Mouse (Mus musculus): ENCODE results near the gene Gm20388. TPM values are rescaled to one million over a fixed set of nuclear protein-coding genes. Genes with fewer than 3 reads are reported as not detected.

The Gm20388 gene
- polyA plus RNA-seq, 1 experiment, result 0.36 TPM

DNA sequence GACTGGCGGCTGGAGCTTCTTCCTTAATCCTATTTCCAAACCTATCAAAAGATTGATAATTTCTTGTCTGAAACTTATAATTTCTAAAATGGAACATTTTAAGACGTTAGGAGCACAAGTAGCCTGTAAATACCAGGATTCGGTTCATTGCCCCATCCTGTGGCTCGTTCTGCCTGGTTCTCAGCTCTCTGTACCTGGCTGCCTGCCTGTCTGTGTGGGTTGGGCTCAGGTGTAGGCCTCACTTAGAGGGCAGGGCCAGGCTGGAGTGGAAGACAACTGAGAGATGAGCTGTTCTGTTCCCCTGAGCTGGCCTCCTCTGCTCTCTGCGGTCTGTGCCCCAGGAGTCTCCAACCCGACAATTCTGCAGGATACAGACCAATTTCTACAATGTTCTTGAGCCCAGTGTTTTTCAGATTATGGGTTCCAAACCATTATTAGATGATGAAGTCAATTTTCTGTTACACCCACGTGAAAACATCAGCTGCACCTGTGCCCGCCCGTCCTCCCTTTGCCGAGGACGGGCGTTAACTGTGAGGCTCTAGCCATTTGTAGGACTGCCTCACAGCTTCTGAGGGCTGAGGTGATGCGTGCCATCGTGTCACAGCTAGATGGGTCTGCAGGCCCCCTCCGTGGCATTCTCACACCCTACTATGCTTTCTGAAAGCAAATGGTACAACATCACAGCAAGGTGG lies 4392.7 kb downstream of the Gm20388 start:
- Histone ChIP-seq H3K9me3 (ENCODE audit: control insufficient read depth, low read length) (no peaks in the 10 kb centered on the region), H3K4me1 (ENCODE audit: control insufficient read depth) (peaks cover under 1% of the 10 kb centered on the region), H3K27me3 (ENCODE audit: control insufficient read depth) (no peaks in the 10 kb centered on the region), H3K4me3 (replicated peaks) (no peak overlapping the region), H3K36me3 (ENCODE audit: control insufficient read depth) (peaks cover 42% of the 10 kb centered on the region)
- TF ChIP-seq GATA1 (IDR thresholded peaks at IDR 0.05; ENCODE audit: low read length) (no peak), TAL1 (IDR thresholded peaks at IDR 0.05; ENCODE audit: low read length) (no peak)

DNA sequence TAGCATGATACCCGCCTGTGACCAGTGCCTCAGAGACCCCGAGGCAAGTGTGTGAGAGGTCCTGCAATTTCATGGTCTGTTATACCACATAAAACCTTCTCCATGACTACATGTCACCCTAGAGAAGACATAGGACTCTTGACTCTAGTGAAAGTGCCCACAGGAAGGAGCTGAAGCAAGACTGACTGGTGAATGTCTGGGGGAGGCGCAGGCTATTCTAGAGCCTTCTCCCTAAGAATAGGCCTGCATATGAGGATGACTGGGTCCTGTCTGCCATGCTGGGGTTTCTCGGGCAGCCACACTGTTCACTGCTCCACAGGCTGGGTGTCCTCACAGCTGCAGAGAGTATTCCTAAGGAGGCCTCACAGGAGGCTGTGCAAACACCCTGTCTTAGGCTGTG lies 4393.5 kb downstream of the Gm20388 start:
- no peak overlapping the region for H3K4me3 ChIP-seq (replicated peaks)
- no peaks in the 10 kb centered on the region for H3K27me3 ChIP-seq (ENCODE audit: control insufficient read depth)
- H3K9me3 ChIP-seq (ENCODE audit: control insufficient read depth, low read length), result no peaks in the 10 kb centered on the region
- H3K4me1 ChIP-seq (ENCODE audit: control insufficient read depth), result no peaks in the 10 kb centered on the region
- no peak for TF ChIP-seq TAL1 (IDR thresholded peaks at IDR 0.05; ENCODE audit: low read length)
- TF ChIP-seq GATA1 (IDR thresholded peaks at IDR 0.05; ENCODE audit: low read length), result no peak
- H3K36me3 ChIP-seq (ENCODE audit: control insufficient read depth), result peaks cover 42% of the 10 kb centered on the region

DNA sequence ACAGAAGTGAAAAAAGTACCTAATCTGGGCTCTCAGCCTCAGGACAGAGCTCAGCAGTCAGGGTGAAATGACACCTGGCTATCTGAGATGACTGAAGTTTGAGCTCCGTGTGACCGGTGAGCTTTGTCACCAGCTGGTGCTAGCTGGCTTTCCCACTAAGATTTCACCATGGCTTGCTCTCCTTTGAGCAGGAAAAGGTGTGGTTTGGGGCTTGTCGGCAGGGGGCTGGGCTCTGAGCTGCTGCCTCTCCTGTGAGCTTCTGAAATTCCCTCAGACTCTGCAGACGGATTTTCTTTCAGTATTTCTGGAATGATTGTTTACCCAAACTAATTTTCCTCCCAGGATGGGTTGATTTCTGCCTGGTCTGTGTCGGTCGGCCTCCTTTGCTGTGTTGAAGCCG lies 4395.9 kb downstream of the Gm20388 start:
- TF ChIP-seq TAL1 (IDR thresholded peaks at IDR 0.05; ENCODE audit: low read length) (no peak), GATA1 (IDR thresholded peaks at IDR 0.05; ENCODE audit: low read length) (no peak)
- no peak overlapping the region for H3K4me3 ChIP-seq (replicated peaks)
- H3K9me3 ChIP-seq (ENCODE audit: control insufficient read depth, low read length), result no peaks in the 10 kb centered on the region
- no peaks in the 10 kb centered on the region for H3K27me3 ChIP-seq (ENCODE audit: control insufficient read depth)
- no peaks in the 10 kb centered on the region for H3K4me1 ChIP-seq (ENCODE audit: control insufficient read depth)
- H3K36me3 ChIP-seq (ENCODE audit: control insufficient read depth), result peaks cover 51% of the 10 kb centered on the region

DNA sequence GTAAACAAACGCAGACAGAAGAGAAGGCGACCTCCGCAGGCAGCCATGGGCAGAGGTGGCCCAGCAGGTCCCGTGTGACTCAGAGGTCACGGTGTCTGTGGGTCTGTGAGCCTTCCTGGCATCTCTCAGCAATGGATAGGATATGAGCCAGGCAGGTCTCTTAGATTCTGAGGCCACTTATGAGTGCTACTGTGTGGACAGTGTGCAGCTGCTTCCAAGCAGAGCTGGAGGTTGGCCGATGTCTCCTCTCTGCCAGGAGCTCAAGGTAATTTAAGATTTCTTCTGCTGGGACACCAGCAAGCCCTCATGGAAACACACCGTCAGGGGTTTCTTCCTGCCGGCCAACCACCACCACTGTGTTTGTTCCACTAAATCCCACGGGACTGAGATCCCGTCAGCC lies 4397.1 kb downstream of the Gm20388 start:
- H3K9me3 ChIP-seq (ENCODE audit: control insufficient read depth, low read length), result no peaks in the 10 kb centered on the region
- TF ChIP-seq TAL1 (IDR thresholded peaks at IDR 0.05; ENCODE audit: low read length) (no peak), GATA1 (IDR thresholded peaks at IDR 0.05; ENCODE audit: low read length) (no peak)
- H3K27me3 ChIP-seq (ENCODE audit: control insufficient read depth), result no peaks in the 10 kb centered on the region
- no peaks in the 10 kb centered on the region for H3K4me1 ChIP-seq (ENCODE audit: control insufficient read depth)
- no peak overlapping the region for H3K4me3 ChIP-seq (replicated peaks)
- peaks cover 46% of the 10 kb centered on the region for H3K36me3 ChIP-seq (ENCODE audit: control insufficient read depth)

DNA sequence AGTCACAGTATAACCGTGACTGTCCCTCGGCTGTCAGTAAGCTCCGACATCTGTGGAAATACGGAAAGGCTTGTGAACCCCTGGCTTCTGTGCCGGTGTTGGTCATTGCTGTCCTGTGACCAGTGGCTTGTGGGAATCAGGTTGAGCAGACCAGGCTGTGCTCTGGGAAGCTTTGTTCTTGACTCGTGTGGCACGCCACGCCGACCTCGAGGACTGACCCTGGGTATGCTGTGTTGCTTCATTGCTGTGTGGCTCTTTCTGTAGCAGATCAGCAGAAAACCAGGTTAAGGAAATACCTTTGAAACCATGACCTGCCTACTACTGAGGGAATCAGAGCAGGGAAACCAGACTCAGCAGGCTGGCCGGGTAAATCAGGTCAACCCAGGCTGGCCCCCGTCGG lies 4399.9 kb downstream of the Gm20388 start:
- Histone ChIP-seq H3K4me1 (ENCODE audit: control insufficient read depth) (no peaks in the 10 kb centered on the region), H3K36me3 (ENCODE audit: control insufficient read depth) (peaks cover 32% of the 10 kb centered on the region), H3K9me3 (ENCODE audit: control insufficient read depth, low read length) (no peaks in the 10 kb centered on the region), H3K27me3 (ENCODE audit: control insufficient read depth) (no peaks in the 10 kb centered on the region), H3K4me3 (replicated peaks) (no peak overlapping the region)
- TF ChIP-seq TAL1 (IDR thresholded peaks at IDR 0.05; ENCODE audit: low read length) (no peak), GATA1 (IDR thresholded peaks at IDR 0.05; ENCODE audit: low read length) (no peak)

DNA sequence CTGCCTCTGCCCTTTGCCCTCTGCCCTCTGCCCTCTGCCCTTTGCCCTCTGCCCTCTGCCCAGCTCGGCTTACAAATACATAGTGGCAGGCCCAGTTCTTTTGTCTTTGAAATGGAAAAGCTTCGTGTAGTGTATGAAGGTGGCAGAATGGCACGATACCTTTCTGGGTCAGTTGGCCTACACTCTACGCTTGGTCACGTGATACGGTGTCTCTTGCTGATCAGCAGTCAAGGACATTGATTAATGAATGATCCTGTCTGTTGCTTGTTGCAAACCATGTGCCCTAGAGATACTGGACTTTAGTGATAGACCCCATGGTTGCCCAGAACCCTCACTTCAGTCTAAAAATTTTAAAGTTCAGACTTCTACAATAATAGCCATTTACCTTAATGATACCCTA lies 4400.5 kb downstream of the Gm20388 start:
- TF ChIP-seq GATA1 (IDR thresholded peaks at IDR 0.05; ENCODE audit: low read length) (no peak), TAL1 (IDR thresholded peaks at IDR 0.05; ENCODE audit: low read length) (no peak)

DNA sequence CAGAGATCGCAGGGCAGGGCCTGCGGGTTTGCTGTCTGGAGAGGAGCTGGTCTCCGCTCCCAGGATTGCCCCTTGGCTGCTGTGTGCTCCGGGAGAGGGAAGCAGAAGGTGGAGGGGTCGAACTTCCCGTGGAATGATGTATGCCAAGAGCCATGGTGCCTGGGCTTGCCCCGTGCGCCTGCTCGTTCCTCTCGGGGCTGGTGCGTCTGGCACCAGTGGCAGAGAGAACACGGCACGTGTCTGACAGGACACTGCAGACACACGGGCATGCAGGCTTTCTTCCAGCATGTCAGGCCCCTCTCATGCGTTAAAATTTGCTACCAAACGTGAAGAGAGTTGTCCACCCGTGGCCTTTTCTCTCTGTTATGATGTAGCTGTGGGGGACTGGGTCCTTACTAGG lies 4401.1 kb downstream of the Gm20388 start:
- peaks cover 7% of the 10 kb centered on the region for H3K4me1 ChIP-seq (ENCODE audit: control insufficient read depth)
- H3K27me3 ChIP-seq (ENCODE audit: control insufficient read depth), result no peaks in the 10 kb centered on the region
- H3K4me3 ChIP-seq (replicated peaks), result no peak overlapping the region
- no peaks in the 10 kb centered on the region for H3K9me3 ChIP-seq (ENCODE audit: control insufficient read depth, low read length)
- no peak for TF ChIP-seq GATA1 (IDR thresholded peaks at IDR 0.05; ENCODE audit: low read length)
- TF ChIP-seq TAL1 (IDR thresholded peaks at IDR 0.05; ENCODE audit: low read length), result no peak
- peaks cover 23% of the 10 kb centered on the region for H3K36me3 ChIP-seq (ENCODE audit: control insufficient read depth)

More for the DNA sequence above, 4400.5 kb downstream of the Gm20388 start:
- no peaks in the 10 kb centered on the region for H3K9me3 ChIP-seq (ENCODE audit: control insufficient read depth, low read length)
- no peaks in the 10 kb centered on the region for H3K27me3 ChIP-seq (ENCODE audit: control insufficient read depth)
- H3K4me3 ChIP-seq (replicated peaks), result no peak overlapping the region
- H3K36me3 ChIP-seq (ENCODE audit: control insufficient read depth), result peaks cover 25% of the 10 kb centered on the region
- H3K4me1 ChIP-seq (ENCODE audit: control insufficient read depth), result peaks cover 1% of the 10 kb centered on the region; the same call in 1 of the 2 replicates

DNA sequence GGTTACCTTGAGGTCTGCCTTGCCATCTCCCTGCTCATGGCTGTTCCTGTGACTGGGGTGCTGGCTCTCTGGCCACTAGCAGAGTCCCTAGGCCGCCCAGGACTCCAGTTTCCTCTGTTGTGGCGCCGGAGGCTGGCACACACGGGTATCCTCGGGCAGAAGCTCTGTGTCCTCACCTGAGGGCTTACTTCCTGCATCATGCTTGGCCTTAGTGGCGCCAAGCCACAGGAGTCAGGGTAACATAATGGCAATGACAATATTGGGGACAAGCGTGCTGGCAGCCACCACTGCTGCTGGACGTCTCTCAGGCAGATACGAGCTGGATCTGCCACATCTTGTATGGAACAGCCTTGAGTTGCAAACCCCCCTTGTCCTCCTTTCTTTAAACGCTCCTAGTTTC lies 4401.6 kb downstream of the Gm20388 start:
- H3K36me3 ChIP-seq (ENCODE audit: control insufficient read depth), result peaks cover 18% of the 10 kb centered on the region
- H3K27me3 ChIP-seq (ENCODE audit: control insufficient read depth), result no peaks in the 10 kb centered on the region
- peaks cover 12% of the 10 kb centered on the region for H3K4me1 ChIP-seq (ENCODE audit: control insufficient read depth)
- H3K9me3 ChIP-seq (ENCODE audit: control insufficient read depth, low read length), result no peaks in the 10 kb centered on the region
- H3K4me3 ChIP-seq (replicated peaks), result no peak overlapping the region
- TF ChIP-seq GATA1 (IDR thresholded peaks at IDR 0.05; ENCODE audit: low read length), result no peak
- no peak for TF ChIP-seq TAL1 (IDR thresholded peaks at IDR 0.05; ENCODE audit: low read length)

DNA sequence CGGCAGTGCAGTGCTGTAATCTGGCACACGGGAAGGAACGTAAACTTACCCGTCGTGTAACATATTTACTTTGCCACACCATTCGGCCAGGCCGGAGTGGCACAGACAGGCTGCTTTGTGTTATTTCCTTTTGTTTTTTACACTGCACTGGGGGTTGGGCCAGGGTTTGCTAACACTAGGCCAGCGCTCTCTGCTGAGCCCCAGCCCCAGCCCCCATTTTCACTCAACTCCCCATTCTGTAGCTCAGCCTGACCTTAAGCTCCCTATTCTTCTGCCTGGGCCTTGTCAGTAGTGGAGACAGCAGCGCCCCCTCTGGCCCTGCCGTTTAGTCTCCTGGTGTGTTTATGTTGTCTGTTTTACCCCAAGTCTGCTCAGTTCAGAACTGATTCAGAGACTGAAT lies 4404.2 kb downstream of the Gm20388 start:
- Histone ChIP-seq H3K36me3 (ENCODE audit: control insufficient read depth) (peaks cover 10% of the 10 kb centered on the region), H3K4me1 (ENCODE audit: control insufficient read depth) (peaks cover 34% of the 10 kb centered on the region), H3K27me3 (ENCODE audit: control insufficient read depth) (no peaks in the 10 kb centered on the region), H3K9me3 (ENCODE audit: control insufficient read depth, low read length) (no peaks in the 10 kb centered on the region), H3K4me3 (replicated peaks) (no peak overlapping the region)
- TF ChIP-seq GATA1 (IDR thresholded peaks at IDR 0.05; ENCODE audit: low read length) (no peak), TAL1 (IDR thresholded peaks at IDR 0.05; ENCODE audit: low read length) (no peak)

All from erythroblast, embryonic 14.5 days (primary cell).